Mouse (Mus musculus): ENCODE results near the gene Dnajc4.

Gene Dnajc4

GRCm38 (mm10) chr19:6992011-6992858 lies at the start of gene Dnajc4:
TSS of gene Dnajc4 (minus strand) at chr19:6992572.
- peak; percentile 93 for DNase-seq

- no peak for DNase-seq
Measured at GRCm38 (mm10) chr19:7041171-7041570, 48.8 kb upstream of the Dnajc4 start.

- no peak for DNase-seq
Measured at GRCm38 (mm10) chr19:7040637-7041130, 48.3 kb upstream of the Dnajc4 start.

- peak; percentile 98 for DNase-seq
Measured at GRCm38 (mm10) chr19:7039841-7040636, 47.7 kb upstream of the Dnajc4 start, which contains the start of gene Stip1. TSS of gene Stip1 (minus strand) at chr19:7039967.

- DNase-seq: peak; percentile 63
Measured at GRCm38 (mm10) chr19:7039088-7039720, 46.8 kb upstream of the Dnajc4 start.

GRCm38 (mm10) chr19:7034006-7034405 lies 41.6 kb upstream of the Dnajc4 start:
- no peak for DNase-seq

GRCm38 (mm10) chr19:7029531-7029930 lies 37.2 kb upstream of the Dnajc4 start:
- no peak for DNase-seq

GRCm38 (mm10) chr19:7020224-7020641 lies 27.9 kb upstream of the Dnajc4 start:
- peak; percentile 60 for DNase-seq

- DNase-seq: no peak
Measured at GRCm38 (mm10) chr19:7019191-7019590, 26.8 kb upstream of the Dnajc4 start, which contains the start of gene Fermt3. TSS of gene Fermt3 (minus strand) at chr19:7019469.

- no peak for DNase-seq
Measured at GRCm38 (mm10) chr19:7018546-7018945, 26.2 kb upstream of the Dnajc4 start.

GRCm38 (mm10) chr19:7017541-7018457 lies 25.4 kb upstream of the Dnajc4 start:
- DNase-seq: no peak

GRCm38 (mm10) chr19:7014481-7015135 lies 22.2 kb upstream of the Dnajc4 start:
- DNase-seq: no peak

- no peak for DNase-seq
Measured at GRCm38 (mm10) chr19:7013984-7014383, 21.6 kb upstream of the Dnajc4 start.

GRCm38 (mm10) chr19:7012426-7012825 lies 20.1 kb upstream of the Dnajc4 start:
- no peak for DNase-seq

GRCm38 (mm10) chr19:7006892-7007593 lies 14.7 kb upstream of the Dnajc4 start:
- DNase-seq: no peak

- no peak for DNase-seq
Measured at GRCm38 (mm10) chr19:6999360-7000063, 7.1 kb upstream of the Dnajc4 start.

GRCm38 (mm10) chr19:6997721-6998290 lies 5.4 kb upstream of the Dnajc4 start:
- no peak for DNase-seq

- DNase-seq: peak; percentile 84
Measured at GRCm38 (mm10) chr19:6996006-6996405, 3.6 kb upstream of the Dnajc4 start, which contains the start of the genes Nudt22 and Trpt1. TSS of gene Nudt22 (minus strand) at chr19:6996117. TSS of gene Trpt1 (plus strand) at chr19:6996131.

- DNase-seq: no peak
Measured at GRCm38 (mm10) chr19:6995255-6995991, 3.1 kb upstream of the Dnajc4 start.

Data from cerebellum, adult 8-10 months (tissue).